Mouse (Mus musculus) kidney, embryonic 16.5 days (tissue): ENCODE results near the gene Skiv2l. TPM values are rescaled to one million over a fixed set of nuclear protein-coding genes. Genes with fewer than 3 reads are reported as not detected.
"Not testable (repeated sequence)": the region's sequence is repeated elsewhere in the genome, so short reads cannot be mapped to it uniquely, and the experiment has no call there.

Experiments
- ATAC-seq: fragments of 200-750 bp; cut with Nextera tagmentation; 2 replicates; pipeline ENCODE4 v1.8.0; 2017; ENCODE audit warnings: moderate TSS enrichment; ENCODE audit not compliant: low FRiP score, low TSS enrichment
- H3K27ac ChIP-seq: fragments of 300-500 bp; sonication (generic); 2 replicates; pipeline ENCODE4 v1.5.1; 2014; ENCODE audit warnings: low read length
- H3K27me3 ChIP-seq: fragments of 300-500 bp; sonication (generic); 2 replicates; pipeline ENCODE4 v1.6.1; 2014; ENCODE audit warnings: low read length, control low read depth, mixed read lengths; ENCODE audit not compliant: insufficient read depth
- H3K36me3 ChIP-seq: fragments of 300-500 bp; sonication (generic); 2 replicates; pipeline ENCODE4 v1.6.1; 2014; ENCODE audit warnings: low read length, control low read depth, mixed read lengths; ENCODE audit not compliant: insufficient read depth
- H3K4me1 ChIP-seq: fragments of 300-500 bp; sonication (generic); 2 replicates; pipeline ENCODE4 v1.6.1; 2014; ENCODE audit warnings: low read length, control low read depth, mixed read lengths; ENCODE audit not compliant: insufficient read depth
- H3K4me2 ChIP-seq: fragments of 300-500 bp; sonication (generic); replicated peaks from 2 replicates; pipeline ENCODE4 v1.6.1; 2014; ENCODE audit warnings: low read depth, low read length
- H3K4me3 ChIP-seq: fragments of 300-500 bp; sonication (generic); 2 replicates; pipeline ENCODE4 v1.5.1; 2014; ENCODE audit warnings: mild to moderate bottlenecking, low read length
- H3K9ac ChIP-seq: fragments of 300-500 bp; sonication (generic); replicated peaks from 2 replicates; pipeline ENCODE4 v1.6.1; 2014; ENCODE audit warnings: low read length
- H3K9me3 ChIP-seq: fragments of 300-500 bp; sonication (generic); 2 replicates; pipeline ENCODE4 v1.6.1; 2016; ENCODE audit warnings: low read length, control low read depth
- WGBS: fragments of 180-500 bp; shearing (Covaris S2); extraction: QIAGEN DNeasy Blood & Tissue Kit; methylation state at CpG from one replicate; pipeline ENCODE4 v1.1.7; 2014; 5-methylcytosine and 5-hydroxymethylcytosine counted together
- polyA plus RNA-seq: library from polyadenylated mRNA; unstranded; fragments of >200 nt; fragmentation: Nextera tagmentation; extraction: Ambion mirVana; gene quantifications from 2 replicates; pipeline ENCODE4 v1.2.1, GENCODE M21; 2015

The Skiv2l gene
- polyA plus RNA-seq, 1 experiment from 2014 or later: 62.0 TPM

DNA sequence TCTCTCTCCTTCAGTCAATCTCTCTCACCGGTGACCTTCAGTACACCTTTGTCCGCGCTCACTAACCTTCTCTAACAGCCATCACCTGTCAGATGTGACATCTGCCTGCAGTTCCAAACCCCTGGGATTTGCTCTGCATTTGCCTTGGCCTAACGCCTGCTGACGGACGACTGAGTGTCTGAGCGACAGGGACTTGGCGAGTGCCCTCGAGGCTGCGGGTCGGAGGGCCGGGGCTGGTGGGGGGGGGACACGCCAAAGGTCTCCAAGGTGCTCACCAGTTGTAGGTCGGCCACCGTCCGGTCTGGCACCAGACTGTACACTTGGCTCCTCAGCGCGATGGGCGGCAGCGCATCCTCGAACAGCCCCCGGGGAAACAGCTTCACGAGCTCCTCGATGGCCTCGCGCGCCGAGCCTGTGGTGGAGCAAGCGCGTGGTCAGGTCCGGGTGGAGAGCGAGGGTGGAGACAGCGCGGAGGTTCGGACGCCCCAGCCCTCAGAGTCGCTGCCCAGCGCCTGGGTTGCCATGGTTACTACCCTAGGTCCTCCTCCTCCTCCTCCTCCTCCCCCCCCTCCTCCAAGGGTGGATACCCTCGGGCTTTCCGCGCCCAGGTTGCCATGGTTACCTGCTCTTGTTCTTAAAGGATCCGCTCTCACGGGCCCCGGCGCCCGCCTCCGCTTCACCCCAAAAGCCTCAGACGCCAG is 13.7 kb downstream of the Skiv2l start:
- Histone ChIP-seq H3K4me3 (peak overlapping the region; percentile 74), H3K9me3 (no peaks in the 10 kb centered on the region), H3K4me1 (peaks cover 16% of the 10 kb centered on the region), H3K9ac (peak overlapping the region; percentile 87), H3K27ac (peak overlapping the region; percentile 80), H3K27me3 (no peaks in the 10 kb centered on the region), H3K36me3 (peaks cover 31% of the 10 kb centered on the region), H3K4me2 (peak overlapping the region; percentile 97)
- ATAC-seq: peak; percentile 67
- 4% methylated on average over 45 of the region's 48 CpGs for WGBS

DNA sequence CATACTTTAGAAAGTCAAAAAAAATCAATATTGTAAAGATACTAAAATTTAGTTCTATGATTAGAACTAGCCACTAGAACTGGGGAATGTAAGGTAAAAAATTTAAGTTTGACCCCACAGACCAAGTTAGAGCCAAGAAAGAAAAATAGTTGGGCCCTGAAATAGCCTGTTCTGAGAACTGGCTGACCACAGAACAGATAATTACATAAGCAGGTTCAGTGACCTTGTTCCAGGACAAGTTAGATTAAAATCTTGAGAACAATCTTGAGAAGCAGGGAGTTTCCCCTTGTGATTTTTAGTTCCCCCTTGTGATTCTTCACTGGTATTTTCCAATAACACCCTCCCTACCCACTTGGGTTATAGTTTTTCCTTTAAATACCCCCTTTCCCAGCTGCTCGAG is 19.2 kb downstream of the Skiv2l start:
- not testable (repeated sequence) for H3K4me3 ChIP-seq, H3K4me2 ChIP-seq, H3K27ac ChIP-seq, H3K27me3 ChIP-seq, H3K9me3 ChIP-seq, ATAC-seq, H3K9ac ChIP-seq, H3K4me1 ChIP-seq
- peaks cover 52% of the 10 kb centered on the region for H3K36me3 ChIP-seq
- 82% methylated on average over 1 of the region's 1 CpGs for WGBS

DNA sequence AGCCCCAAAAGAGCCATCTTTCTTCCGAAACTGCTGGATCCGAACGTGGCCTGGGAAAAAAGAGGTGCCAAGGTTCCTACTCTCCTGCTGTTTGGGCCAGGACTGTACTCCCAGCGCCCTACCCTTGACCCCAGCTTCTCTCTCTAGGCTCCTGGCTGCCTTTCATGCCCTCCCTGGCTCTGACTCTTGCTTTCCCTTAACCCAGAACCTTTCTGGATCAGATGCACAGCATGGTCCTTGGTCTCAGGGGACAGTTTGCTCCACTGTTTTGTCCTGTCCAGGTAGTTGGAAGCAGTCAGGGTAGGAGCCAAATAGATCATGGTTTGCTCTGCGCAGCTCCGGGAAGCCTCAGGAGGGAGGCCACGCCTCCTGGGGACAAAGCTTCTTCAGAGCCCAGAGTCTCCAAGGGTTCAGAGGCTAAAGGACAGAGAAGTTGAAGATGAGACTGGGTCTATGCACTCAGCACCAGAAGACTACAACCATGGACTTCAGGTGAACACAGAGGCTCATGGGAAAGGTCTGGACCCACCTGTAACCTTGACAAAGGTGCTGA is 35.1 kb downstream of the Skiv2l start:
- Histone ChIP-seq H3K4me2 (no peak overlapping the region), H3K36me3 (no peaks in the 10 kb centered on the region), H3K27ac (no peak overlapping the region), H3K27me3 (no peaks in the 10 kb centered on the region), H3K4me3 (no peak overlapping the region), H3K9me3 (no peaks in the 10 kb centered on the region), H3K4me1 (no peaks in the 10 kb centered on the region), H3K9ac (no peak overlapping the region)
- WGBS: 74% methylated on average over 7 of the region's 7 CpGs
- no peak for ATAC-seq

DNA sequence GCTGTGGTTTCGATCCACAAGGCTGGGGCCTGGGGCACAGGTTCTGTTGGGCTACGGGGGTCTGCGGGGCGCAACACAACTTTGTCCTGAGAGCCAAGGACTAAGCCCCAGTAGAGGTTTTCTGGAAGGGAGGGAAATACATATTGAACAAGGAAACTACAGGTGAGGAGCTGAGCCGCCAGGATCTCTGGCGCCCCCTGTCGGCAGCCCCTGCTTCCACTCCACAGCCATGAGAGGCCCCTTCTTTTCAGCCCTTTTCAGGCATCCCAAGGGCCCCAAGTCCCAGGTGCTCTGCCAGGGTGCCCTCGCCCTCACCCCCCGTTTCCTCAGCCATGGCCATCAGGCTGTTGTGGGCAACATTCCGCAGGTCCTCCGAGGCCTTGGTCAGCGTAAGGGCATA is 36.3 kb downstream of the Skiv2l start:
- H3K9me3 ChIP-seq, H3K4me1 ChIP-seq, H3K9ac ChIP-seq, H3K27ac ChIP-seq, H3K4me3 ChIP-seq, H3K36me3 ChIP-seq, H3K4me2 ChIP-seq, H3K27me3 ChIP-seq, ATAC-seq: not testable (repeated sequence)
- 67% methylated on average over 11 of the region's 12 CpGs for WGBS

DNA sequence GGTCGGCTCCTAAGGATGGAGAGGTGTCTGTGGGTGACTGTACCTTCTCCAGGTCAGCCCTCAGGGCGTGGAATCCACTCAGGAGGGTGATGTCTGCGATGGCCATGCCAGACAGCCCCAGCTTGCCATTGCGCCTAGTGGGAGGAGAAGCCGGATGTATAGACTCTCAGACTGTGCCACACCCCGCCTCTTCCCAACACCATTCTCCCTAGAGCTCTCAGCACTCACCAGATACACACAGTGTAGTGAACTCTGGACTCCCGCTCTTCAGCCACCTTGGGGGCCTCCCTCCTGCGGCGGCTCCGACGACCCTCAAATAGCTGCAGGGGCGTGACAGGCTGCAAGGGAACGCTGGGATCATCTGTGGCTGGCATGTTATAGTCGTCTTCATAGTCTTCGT is 38.7 kb downstream of the Skiv2l start:
- WGBS: 65% methylated on average over 15 of the region's 15 CpGs
- ATAC-seq: no peak
- H3K27me3 ChIP-seq: no peaks in the 10 kb centered on the region

DNA sequence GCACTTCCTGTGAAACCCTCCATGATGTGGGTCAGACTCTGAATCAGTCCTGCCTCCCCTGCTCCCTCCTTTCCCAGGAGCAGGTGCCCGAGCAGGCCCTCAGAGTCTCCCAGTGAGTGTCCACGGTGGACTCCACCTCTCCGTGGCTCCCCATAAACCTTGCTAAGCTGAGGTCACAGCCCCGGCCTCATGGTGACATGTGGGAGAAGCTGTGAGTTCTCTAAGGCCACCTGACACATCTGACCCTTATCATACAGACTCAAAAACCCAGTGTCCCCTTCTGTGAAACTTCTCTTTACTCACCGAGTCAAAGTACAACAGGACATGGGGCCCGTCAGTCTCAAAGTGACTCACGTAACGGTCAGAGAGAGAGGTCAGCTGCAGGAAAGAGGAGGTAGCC is 39.2 kb downstream of the Skiv2l start:
- H3K27me3 ChIP-seq, H3K9ac ChIP-seq, H3K4me1 ChIP-seq, H3K4me3 ChIP-seq, H3K4me2 ChIP-seq, H3K36me3 ChIP-seq, ATAC-seq, H3K9me3 ChIP-seq, H3K27ac ChIP-seq: not testable (repeated sequence)
- 62% methylated on average over 7 of the region's 8 CpGs for WGBS

More for the DNA sequence above, 38.7 kb downstream of the Skiv2l start:
- Histone ChIP-seq H3K4me3 (no peak overlapping the region), H3K4me2 (no peak overlapping the region), H3K4me1 (no peaks in the 10 kb centered on the region), H3K36me3 (no peaks in the 10 kb centered on the region), H3K9me3 (no peaks in the 10 kb centered on the region), H3K27ac (no peak overlapping the region), H3K9ac (no peak overlapping the region)

DNA sequence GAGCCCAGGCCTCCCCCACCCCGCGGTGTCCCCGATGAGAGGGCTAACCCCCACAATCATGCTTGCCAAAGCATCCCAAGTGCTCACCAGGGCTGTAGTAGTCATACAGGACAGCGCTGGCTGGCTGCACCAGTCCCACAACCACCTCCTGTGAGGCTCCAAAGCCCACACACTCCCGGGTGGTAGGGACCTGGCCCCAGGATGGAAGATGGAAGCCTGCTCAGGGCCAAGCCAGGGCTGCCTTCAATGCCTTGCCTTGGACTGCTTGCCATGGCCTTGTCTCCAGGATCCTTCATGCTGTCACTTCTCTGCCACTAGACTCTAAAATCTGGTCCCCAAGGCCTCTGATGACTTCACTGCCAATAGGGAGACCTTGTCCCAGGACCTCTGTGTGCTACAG is 39.6 kb downstream of the Skiv2l start:
- not testable (repeated sequence) for H3K27me3 ChIP-seq, H3K4me1 ChIP-seq, ATAC-seq, H3K36me3 ChIP-seq, H3K4me3 ChIP-seq, H3K9me3 ChIP-seq, H3K27ac ChIP-seq, H3K4me2 ChIP-seq, H3K9ac ChIP-seq
- 90% methylated on average over 5 of the region's 5 CpGs for WGBS

DNA sequence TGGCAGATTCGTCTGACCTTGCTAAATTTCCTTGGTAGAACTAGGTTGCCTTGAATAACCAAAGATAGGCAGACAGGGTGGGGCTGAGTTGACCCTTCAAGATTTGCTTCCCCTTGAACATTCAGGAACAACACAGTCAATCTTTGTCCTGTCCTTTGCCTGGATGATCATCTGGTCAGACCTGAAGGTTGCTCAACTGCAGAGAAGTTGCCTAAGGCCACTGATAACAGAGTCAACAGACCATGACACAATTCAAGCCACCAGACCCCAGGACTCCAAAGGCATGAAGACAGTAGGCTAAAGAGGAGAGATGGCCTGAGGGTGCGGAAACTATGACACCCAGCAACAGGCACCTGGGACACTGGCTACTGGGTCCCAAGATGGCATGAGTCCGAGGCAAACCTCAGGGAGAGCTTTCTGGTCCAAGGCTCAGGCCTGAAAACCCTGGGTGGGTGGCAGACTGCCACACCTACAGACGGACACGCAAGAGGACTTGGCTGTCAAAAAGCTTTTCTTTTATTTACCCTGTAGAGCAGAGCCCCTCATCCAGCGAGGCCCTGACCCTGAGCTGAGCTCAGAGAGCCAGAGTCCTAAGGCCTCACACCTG is 41.3 kb downstream of the Skiv2l start:
- Histone ChIP-seq H3K27ac (no peak overlapping the region), H3K9me3 (peaks cover 6% of the 10 kb centered on the region; the same call in 1 of the 2 replicates), H3K27me3 (no peaks in the 10 kb centered on the region), H3K4me3 (no peak overlapping the region), H3K4me2 (no peak overlapping the region), H3K9ac (no peak overlapping the region), H3K36me3 (no peaks in the 10 kb centered on the region), H3K4me1 (no peaks in the 10 kb centered on the region)
- WGBS: 85% methylated on average over 6 of the region's 6 CpGs
- no peak for ATAC-seq

DNA sequence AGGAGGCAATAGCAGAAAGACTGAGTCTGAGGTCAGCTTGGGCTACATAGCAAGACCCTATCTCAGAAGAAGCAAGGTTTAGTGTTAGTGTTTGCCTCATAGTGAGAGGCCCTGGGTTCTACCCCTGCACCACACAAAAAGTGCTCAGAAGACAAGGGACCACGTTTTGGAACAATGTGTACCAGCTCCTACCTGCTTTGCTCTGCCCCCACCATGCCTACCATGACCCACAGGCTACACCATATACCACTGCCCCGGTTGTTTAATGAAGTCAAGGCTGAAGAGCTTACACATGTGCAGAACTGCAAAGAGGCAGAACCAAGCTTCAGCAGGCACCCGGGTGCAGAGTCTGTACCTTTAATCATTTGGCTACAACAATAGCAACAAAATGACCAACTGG is 42.8 kb downstream of the Skiv2l start:
- no peak overlapping the region for H3K4me3 ChIP-seq
- 71% methylated on average over 3 of the region's 3 CpGs for WGBS

DNA sequence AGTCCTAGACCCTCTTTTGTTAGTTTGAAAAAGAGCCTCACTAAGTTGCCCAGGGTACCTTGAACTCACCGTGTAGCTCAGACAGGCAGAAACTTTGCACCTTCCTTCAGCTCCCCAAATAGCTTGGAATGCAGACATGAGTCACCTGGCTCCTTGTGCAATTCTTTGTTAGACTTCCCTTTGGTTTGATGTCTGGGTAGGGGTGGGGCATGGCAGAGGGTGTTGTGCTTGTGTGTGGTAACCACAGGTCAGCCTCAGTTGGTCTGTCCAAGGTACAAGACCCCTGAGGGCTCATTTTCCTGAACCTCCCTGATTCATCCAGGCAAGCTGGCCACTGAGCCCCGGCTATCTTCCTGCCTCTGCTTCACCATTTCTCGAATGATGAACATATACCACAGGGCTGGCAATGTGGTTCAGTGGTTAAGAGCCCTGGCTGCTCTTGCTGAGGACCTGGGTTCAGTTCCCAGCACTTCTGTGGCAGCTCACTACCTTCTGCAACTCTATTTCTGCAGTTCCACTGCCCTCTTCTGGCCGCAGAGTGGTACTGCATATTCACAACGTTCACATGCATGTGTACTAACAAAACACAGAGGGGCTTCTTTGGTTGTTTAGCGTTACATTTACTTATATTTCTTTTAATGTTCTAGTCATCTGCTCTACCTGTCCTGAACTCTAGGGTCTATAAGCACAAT is 45.0 kb downstream of the Skiv2l start:
- H3K9ac ChIP-seq: no peak overlapping the region
- peaks cover 6% of the 10 kb centered on the region; the same call in 1 of the 2 replicates for H3K9me3 ChIP-seq
- no peak overlapping the region for H3K4me2 ChIP-seq
- WGBS: 74% methylated on average over 6 of the region's 6 CpGs
- no peak for ATAC-seq
- no peak overlapping the region for H3K4me3 ChIP-seq
- no peaks in the 10 kb centered on the region for H3K36me3 ChIP-seq
- no peaks in the 10 kb centered on the region for H3K27me3 ChIP-seq
- H3K4me1 ChIP-seq: no peaks in the 10 kb centered on the region
- no peak overlapping the region for H3K27ac ChIP-seq

More for the DNA sequence above, 42.8 kb downstream of the Skiv2l start:
- Histone ChIP-seq H3K27ac (no peak overlapping the region), H3K9me3 (peaks cover 6% of the 10 kb centered on the region; the same call in 1 of the 2 replicates), H3K4me2 (no peak overlapping the region), H3K36me3 (no peaks in the 10 kb centered on the region), H3K4me1 (no peaks in the 10 kb centered on the region), H3K9ac (no peak overlapping the region), H3K27me3 (no peaks in the 10 kb centered on the region)
- ATAC-seq: no peak
